Mouse (Mus musculus): ENCODE data around the gene Il13ra1. TPM values are rescaled to one million over a fixed set of nuclear protein-coding genes. Genes with fewer than 3 reads are reported as not detected.

Gene Il13ra1
- polyA plus RNA-seq, 1 experiment = 2.6 TPM

DNA sequence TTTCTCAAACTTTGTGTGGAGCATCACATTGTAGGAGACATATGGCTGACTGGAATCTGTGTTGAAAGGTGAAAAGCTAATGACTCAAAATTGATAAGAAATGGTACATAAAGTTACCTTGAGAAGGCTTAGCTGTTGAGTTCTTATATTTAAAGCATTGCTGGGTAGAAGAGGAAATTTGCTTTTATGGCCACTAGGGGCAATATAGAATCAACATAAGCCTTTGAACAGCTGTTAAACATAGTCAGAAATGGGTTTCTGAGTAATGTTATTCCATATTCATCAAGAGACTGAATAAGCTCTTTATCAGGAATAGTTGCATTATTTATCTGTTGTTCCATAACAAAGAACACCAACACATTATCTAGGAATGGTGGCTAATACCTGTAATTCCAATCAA is 38.2 kb downstream of the Il13ra1 start:
- Histone ChIP-seq H3K4me3 (ENCODE audit: insufficient read depth, low read depth, low read length) (no peak overlapping the region), H3K27ac (replicated peaks; ENCODE audit: low read depth, low read length) (no peak overlapping the region), H3K4me1 (ENCODE audit: control insufficient read depth, insufficient read depth, insufficient read length, low read length) (no peaks in the 10 kb centered on the region)

DNA sequence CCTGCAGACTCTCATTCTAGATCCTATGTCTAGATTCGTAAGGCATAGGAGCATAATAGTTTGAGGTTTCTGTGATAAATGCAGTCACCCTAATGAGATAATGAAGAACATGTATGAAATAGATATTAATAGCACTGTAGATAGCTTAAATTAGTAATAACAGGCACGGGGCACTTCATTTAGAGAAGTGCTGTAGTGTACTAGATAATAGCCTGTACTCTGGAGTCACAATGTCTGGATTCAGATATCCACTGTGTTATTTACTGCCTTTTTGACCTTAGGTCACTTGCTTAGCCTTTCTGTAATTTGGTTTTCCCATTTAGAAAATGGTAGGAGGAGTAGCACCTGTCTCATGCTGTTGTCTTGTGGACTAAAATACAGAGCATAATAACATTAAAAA is 44.8 kb downstream of the Il13ra1 start:
- Histone ChIP-seq H3K4me3 (ENCODE audit: insufficient read depth, low read depth, low read length) (no peak overlapping the region), H3K4me1 (ENCODE audit: control insufficient read depth, insufficient read depth, insufficient read length, low read length) (no peaks in the 10 kb centered on the region), H3K27ac (replicated peaks; ENCODE audit: low read depth, low read length) (no peak overlapping the region)

DNA sequence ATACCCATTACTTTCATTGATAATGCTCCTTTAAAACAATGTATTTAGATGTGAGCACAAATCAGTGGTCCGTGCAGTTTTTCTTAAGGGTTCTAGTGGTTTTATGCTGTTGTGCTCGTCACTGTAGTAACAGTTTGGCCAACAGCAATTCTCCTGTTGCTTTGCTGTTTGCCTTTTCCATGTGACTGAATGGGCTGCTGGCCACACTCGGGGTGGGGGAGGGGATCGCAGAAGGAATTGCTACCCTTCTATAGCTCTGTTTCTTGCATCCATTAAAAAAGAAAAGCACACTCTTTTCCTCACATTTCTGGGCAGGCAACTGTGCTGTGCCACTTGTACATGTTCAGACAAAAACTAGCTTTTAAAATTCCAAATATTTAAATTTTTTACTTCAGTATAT is 49.7 kb downstream of the Il13ra1 start:
- Histone ChIP-seq H3K27ac (replicated peaks; ENCODE audit: low read depth, low read length) (no peak overlapping the region), H3K4me1 (ENCODE audit: control insufficient read depth, insufficient read depth, insufficient read length, low read length) (no peaks in the 10 kb centered on the region), H3K4me3 (ENCODE audit: insufficient read depth, low read depth, low read length) (no peak overlapping the region)

DNA sequence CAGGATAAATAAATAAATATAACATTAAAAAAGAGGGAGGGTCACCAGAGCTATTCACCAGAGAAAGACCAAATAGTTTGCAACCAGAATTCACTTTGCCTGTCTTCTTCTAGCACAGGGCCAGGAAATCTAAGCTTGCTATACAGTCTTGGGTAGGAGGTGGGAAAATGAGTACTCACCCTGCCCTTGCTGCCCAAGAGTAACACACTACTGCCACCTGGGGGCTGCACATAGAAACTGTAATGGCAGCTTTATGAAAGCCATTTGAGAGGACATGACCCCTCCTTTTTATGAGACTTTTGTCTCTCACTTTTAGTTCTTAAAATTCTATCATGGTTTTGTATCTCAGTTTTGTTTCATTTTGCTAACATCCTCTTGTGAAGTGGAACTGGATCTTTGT is 71.7 kb downstream of the Il13ra1 start:
- Histone ChIP-seq H3K4me3 (ENCODE audit: insufficient read depth, low read depth, low read length) (no peak overlapping the region), H3K27ac (replicated peaks; ENCODE audit: low read depth, low read length) (no peak overlapping the region), H3K4me1 (ENCODE audit: control insufficient read depth, insufficient read depth, insufficient read length, low read length) (no peaks in the 10 kb centered on the region)

DNA sequence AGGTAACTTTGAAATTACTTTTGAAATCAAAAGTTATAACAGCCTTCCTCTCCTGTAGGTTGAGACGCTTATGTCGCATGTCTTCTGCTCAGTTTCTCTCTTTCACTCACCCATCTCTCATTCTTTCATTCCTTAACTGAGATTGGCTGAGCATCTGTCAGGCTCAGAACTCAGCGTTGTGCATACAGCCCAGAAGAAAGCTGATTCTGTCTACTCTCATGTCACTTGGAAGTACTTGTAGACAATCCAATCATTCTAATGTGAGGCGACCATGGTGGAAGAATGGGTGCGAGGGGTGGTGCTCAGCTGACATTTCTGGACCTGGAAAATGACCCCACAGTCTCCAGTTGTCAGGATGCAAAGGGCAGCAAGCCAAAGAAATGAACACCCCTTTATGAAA is 74.1 kb downstream of the Il13ra1 start:
- Histone ChIP-seq H3K4me3 (ENCODE audit: insufficient read depth, low read depth, low read length) (no peak overlapping the region), H3K4me1 (ENCODE audit: control insufficient read depth, insufficient read depth, insufficient read length, low read length) (no peaks in the 10 kb centered on the region), H3K27ac (replicated peaks; ENCODE audit: low read depth, low read length) (no peak overlapping the region)

DNA sequence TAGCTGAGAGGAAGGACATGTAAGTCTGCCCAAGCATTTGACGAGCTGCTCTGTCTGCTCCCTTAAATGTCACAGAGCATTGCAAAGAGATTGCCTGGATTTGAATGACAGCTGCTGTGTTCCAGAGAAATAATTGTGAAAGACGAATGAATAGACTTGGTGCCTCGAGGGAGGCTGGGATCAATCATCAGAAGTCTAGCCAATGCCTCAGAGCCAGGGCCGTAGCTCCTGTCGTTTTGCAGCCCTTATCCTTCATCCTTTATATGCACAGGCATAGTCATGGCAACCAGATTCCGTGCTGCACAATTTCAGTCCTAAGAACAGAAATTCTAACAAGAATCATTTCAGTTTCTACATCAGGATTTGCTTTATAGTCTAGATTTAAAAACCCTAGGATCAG is 74.5 kb downstream of the Il13ra1 start:
- Histone ChIP-seq H3K27ac (replicated peaks; ENCODE audit: low read depth, low read length) (no peak overlapping the region), H3K4me1 (ENCODE audit: control insufficient read depth, insufficient read depth, insufficient read length, low read length) (no peaks in the 10 kb centered on the region), H3K4me3 (ENCODE audit: insufficient read depth, low read depth, low read length) (no peak overlapping the region)

DNA sequence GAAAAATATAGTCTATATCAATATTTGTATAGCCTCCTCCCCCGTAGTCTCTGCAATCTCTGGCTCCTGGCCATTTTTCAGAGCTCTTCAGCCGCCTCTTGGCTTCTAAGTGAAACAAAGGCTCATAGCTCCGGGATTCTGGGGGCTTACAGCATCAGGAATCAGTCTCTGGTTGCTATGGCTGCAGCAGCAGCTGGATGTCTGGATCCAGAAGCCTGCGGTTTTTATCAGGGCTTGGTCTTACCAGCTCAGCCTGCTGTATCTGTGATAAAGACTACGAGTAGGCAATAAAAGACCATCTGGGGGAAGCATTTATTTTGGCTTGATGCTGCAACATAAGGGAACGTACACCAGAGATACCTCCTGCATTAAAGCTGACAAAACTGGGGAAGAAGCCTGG is 82.0 kb downstream of the Il13ra1 start:
- no peak overlapping the region for H3K4me3 ChIP-seq (ENCODE audit: insufficient read depth, low read depth, low read length)
- H3K27ac ChIP-seq (replicated peaks; ENCODE audit: low read depth, low read length) = no peak overlapping the region
- H3K4me1 ChIP-seq (ENCODE audit: control insufficient read depth, insufficient read depth, insufficient read length, low read length) = no peaks in the 10 kb centered on the region

DNA sequence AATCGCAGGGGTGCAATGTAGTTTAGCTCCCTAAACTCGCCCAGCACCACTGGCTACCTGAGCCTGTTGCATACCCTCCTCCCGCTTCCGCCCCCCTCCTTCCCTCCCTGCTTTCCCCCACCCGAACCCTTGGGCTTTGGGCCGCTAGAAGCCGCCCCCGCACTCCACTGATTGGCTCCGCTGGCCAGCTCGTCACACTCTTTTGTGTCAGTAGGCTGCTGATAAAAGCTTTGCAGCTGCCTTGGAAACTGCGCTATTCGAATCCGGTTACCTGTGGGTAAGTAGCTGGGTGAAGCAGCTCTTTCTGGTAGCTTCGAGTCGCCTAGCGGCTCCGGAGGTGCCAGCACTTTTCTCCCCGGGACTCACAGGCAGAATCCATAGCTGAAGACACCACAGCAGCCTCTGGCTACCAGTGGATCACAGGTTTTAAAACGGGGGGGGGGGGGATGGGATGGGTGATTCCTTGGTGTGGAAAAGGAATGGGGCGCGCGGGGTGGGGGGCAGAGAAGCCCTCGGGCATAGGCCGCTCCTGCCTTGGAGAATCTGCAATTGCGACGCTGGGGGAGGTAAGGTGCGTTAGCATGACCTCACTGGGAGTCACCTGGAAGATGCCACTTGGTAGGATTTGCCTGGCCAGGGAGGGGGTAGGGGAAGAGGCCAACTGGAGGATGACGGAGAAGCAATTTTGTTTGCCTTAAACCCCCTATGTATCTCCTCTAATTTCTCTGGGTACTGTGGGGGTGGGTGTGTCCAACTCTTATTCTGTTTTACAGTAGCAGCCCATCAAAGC is 84.0 kb downstream of the Il13ra1 start, which contains the start of gene Zcchc12:
Zcchc12 (plus strand) TSS at position 169 of the 790 bp plus-strand sequence.
- no peak within 1 kb of the TSS for H3K4me3 ChIP-seq (ENCODE audit: insufficient read depth, low read depth, low read length)

DNA sequence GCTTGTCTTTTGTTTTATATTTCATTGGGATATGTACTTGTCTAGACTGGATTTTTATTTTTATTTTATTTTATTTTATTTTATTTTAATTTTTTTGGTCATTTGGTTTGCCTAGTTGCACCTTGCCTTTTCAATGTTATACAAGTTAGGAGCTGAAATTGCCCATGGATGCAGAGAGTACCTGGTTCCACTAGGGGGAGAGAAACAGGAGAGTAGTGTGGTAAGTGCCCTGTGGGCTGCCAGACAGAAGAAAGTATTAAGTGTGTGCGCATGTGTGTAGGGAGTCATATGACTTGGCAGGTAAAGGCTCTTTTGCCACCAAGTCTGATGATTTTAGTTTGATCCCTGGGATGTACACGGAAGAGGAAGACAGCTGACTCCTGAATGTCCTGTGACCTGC is 97.6 kb downstream of the Il13ra1 start:
- H3K4me1 ChIP-seq (ENCODE audit: control insufficient read depth, insufficient read depth, insufficient read length, low read length) = no peaks in the 10 kb centered on the region

More for the DNA sequence above, 84.0 kb downstream of the Il13ra1 start, which contains the start of gene Zcchc12:
- no peaks in the 10 kb centered on the region for H3K4me1 ChIP-seq (ENCODE audit: control insufficient read depth, insufficient read depth, insufficient read length, low read length)
- no peak within 1 kb of the TSS for H3K27ac ChIP-seq (replicated peaks; ENCODE audit: low read depth, low read length)

DNA sequence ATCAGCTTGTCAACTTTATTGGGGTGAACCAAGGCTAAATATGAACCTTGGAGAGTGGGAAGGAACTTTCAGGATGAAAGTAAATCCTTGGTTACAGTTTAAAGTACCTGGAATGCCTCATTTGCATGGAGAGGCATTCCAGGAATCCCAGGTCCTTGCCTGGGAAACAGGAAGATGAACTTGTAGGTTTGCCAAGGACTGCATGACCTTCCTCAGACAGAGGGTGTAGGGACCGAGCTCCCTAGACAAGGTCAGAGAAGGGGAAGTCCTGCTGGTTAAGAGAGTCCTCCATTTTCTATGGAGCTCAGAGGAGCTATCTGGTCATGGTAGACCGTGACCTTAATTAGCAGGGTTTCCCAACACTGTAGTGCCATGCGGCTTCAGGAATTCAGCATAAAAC is 99.3 kb downstream of the Il13ra1 start:
- Histone ChIP-seq H3K27ac (replicated peaks; ENCODE audit: low read depth, low read length) (no peak overlapping the region), H3K4me3 (ENCODE audit: insufficient read depth, low read depth, low read length) (no peak overlapping the region), H3K4me1 (ENCODE audit: control insufficient read depth, insufficient read depth, insufficient read length, low read length) (no peaks in the 10 kb centered on the region)

More for the DNA sequence above, 97.6 kb downstream of the Il13ra1 start:
- H3K4me3 ChIP-seq (ENCODE audit: insufficient read depth, low read depth, low read length) = no peak overlapping the region
- H3K27ac ChIP-seq (replicated peaks; ENCODE audit: low read depth, low read length) = no peak overlapping the region

Other genes starting within 250 kb of the Il13ra1 start
- gene Dock11, start 223.3 kb upstream of the Il13ra1 start, polyA plus RNA-seq (2012; ENCODE audit: insufficient read depth, insufficient read length, missing spikeins) = 2.6 and 3.9 TPM in 2 replicates
- not detected in 2 replicates for gene Zcchc12, start 83.8 kb downstream of the Il13ra1 start, polyA plus RNA-seq (2012; ENCODE audit: insufficient read depth, insufficient read length, missing spikeins)
- gene Lonrf3, start 216.2 kb downstream of the Il13ra1 start, polyA plus RNA-seq (2012; ENCODE audit: insufficient read depth, insufficient read length, missing spikeins) = 0.79 and 2.0 TPM in 2 replicates